Mouse (Mus musculus) adrenal gland, postnatal 0 days (tissue): ENCODE measurements around the gene Stpg4. TPM values are rescaled to one million over a fixed set of nuclear protein-coding genes. Genes with fewer than 3 reads are reported as not detected.

Experiments used
- polyA plus RNA-seq: library from polyadenylated mRNA; unstranded; fragments of >200 nt; fragmentation: Nextera tagmentation; extraction: Ambion mirVana; gene quantifications from 2 replicates; pipeline ENCODE4 v1.2.1, GENCODE M21; 2015

The Stpg4 gene
- polyA plus RNA-seq: not detected in 2 replicates

DNA sequence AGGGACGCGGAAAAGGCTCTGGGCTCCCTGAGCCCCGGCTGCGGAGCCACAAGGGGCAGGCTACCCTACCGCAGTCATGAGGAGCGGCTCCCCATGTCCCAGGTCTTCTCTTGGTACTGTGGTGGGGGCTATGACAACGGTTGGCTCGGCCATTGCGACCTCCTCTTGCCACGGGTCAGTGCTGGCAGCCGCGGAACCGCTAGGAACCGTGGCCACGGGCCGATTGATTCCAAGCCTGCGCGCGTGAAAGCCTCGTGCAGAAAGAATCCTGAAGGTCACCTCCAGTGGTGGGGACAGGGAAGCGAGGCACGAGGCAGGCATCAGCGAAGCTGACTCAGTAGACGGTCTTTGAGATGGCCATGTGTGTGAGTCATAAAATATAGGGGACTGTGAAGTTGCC lies at the start of gene Stpg4:
Gene Stpg4, minus strand, starts transcription at position 231 of the 400 bp plus-strand sequence.

DNA sequence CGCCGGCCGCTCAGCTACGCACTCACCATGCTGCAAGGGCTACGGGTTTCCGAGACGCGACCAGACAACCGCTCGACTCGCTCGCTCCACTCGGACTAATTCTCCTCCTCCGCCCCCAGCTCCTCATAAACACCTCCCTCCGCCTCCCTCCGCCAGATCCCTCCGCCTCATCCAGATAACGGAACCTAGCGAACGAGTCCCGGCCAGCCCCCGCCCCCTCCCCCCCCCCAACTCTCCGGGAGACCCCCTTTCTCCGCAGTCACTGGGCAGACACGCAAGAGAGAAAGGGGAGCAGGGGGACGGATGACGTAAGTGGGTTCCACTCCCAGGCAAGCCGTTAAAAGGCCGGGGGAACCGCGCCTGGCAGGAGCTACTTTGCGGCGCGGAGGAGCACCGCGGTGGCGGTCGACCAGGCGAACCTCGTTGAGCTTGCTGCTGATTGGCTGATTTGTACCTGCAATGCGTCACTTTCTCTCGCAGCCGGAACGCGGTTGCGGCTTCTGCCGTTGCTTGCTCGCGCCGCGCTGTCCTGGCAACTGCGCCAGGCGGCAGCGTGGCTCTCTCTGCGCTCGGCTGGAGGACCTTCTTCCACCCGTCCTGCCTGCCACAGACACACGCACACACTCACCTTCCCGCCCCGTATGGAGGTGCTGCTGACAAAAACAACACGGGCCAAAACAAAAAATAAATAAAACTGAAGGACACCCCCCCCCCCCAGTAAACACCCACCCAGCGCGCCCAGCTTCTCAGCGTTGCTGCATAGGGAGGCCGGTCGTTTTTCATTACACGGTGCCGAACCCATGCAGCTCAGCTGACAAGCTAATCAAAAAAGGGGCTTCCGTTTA lies 19.4 kb upstream of the Stpg4 start, which contains the start of gene Calm2:
Gene Calm2, minus strand, starts transcription at position 169 of the 845 bp plus-strand sequence.

Other genes starting within 250 kb of the Stpg4 start
- gene Mcfd2, start 161.8 kb downstream of the Stpg4 start, polyA plus RNA-seq: 190 and 322 TPM in 2 replicates
- 7.7 and 8.8 TPM in 2 replicates for gene Ttc7, start 144.9 kb downstream of the Stpg4 start, polyA plus RNA-seq
- gene Calm2, start 19.2 kb upstream of the Stpg4 start, polyA plus RNA-seq: 1,527 and 1,939 TPM in 2 replicates
- 5.2 and 14.5 TPM in 2 replicates for gene Epcam, start 208.2 kb upstream of the Stpg4 start, polyA plus RNA-seq
- gene Msh2, start 244.6 kb upstream of the Stpg4 start, polyA plus RNA-seq: 37.5 and 43.3 TPM in 2 replicates